Mouse (Mus musculus): ENCODE data around the gene Zyx. TPM values are rescaled to one million over a fixed set of nuclear protein-coding genes. Genes with fewer than 3 reads are reported as not detected.

Gene Zyx
- polyA plus RNA-seq, 1 experiment from 2014 or later: 126 TPM

DNA sequence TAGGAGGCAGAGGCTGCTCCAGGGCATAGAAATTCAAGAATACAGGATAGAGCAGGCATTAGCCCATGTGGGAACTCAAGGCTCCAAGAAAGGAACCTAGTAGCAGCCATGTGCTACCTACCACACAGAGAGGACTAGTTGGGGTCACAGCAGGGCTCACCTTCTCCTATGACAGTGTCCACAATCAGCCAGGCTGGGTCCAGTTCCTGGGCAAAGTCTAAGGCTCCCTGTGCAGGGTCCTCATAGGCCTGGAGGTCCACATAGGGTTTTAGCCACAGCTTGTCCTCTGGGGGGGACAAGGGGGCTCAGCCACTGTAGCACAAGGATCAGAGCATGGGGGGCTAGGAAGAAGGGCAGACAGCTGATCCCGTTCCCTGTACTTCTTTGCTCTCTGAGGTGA is 13.1 kb downstream of the Zyx start:
- H3K27ac ChIP-seq: no peak overlapping the region
- WGBS: 92% methylated on average over 1 of the region's 1 CpGs

DNA sequence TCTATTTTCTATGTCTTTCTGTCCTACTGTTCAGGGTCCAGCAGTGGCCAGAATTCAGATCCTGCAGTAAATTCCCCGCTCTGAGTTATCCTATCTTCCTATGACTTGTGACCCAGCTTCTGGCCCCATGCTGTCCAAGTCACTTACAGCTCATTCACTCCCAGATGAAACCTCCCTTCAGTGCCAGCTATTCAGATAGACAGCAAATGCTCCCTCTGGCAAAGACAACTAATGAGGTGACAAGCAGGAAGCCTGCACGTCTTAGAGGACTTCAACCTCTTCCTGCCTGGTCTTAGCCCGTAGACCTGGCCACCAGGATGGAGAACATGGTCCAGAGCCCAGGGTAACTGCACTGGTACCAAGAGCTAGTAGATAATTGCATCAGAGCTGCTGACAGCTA is 13.5 kb downstream of the Zyx start:
- no peak overlapping the region for H3K27ac ChIP-seq
- peaks cover 8% of the 10 kb centered on the region; the same call in 1 of the 2 replicates for H3K4me1 ChIP-seq
- H3K36me3 ChIP-seq: peaks cover 44% of the 10 kb centered on the region
- no peaks in the 10 kb centered on the region for H3K27me3 ChIP-seq (ENCODE audit: low read depth, poor library complexity, severe bottlenecking)
- 59% methylated on average over 3 of the region's 3 CpGs for WGBS
- no peaks in the 10 kb centered on the region for H3K9me3 ChIP-seq (replicated peaks)
- no peak for DNase-seq (ENCODE audit: low spot score)
- no peak overlapping the region for H3K4me3 ChIP-seq

More for the DNA sequence above, 13.1 kb downstream of the Zyx start:
- Histone ChIP-seq H3K9me3 (replicated peaks) (no peaks in the 10 kb centered on the region), H3K4me1 (peaks cover 13% of the 10 kb centered on the region; the same call in 1 of the 2 replicates), H3K4me3 (no peak overlapping the region), H3K27me3 (ENCODE audit: low read depth, poor library complexity, severe bottlenecking) (no peaks in the 10 kb centered on the region), H3K36me3 (peaks cover 49% of the 10 kb centered on the region)
- DNase-seq (ENCODE audit: low spot score): no peak

DNA sequence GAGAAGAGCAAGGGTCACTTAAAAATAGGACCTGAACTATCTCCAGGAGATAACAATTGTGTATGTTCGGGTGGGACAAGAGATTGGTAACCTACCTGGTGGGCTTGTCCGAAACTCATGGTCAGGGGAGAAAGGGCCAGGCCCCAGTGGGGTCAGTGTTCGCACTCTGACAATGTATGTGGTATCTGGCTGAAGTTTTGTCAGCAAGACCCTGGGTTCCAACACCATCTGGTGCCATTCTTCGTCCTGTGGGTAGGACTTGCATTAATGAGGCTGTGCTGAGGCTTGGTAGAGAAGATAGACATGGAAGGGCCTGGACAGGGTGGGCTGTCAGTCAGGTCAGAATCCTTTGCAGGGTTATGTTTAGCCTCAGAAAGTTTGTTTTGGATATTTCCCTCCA is 14.6 kb downstream of the Zyx start:
- H3K9me3 ChIP-seq (replicated peaks): no peaks in the 10 kb centered on the region
- H3K27me3 ChIP-seq (ENCODE audit: low read depth, poor library complexity, severe bottlenecking): no peaks in the 10 kb centered on the region
- no peak for DNase-seq (ENCODE audit: low spot score)
- H3K4me1 ChIP-seq: peaks cover 7% of the 10 kb centered on the region; the same call in 1 of the 2 replicates
- WGBS: 96% methylated on average over 4 of the region's 4 CpGs
- no peak overlapping the region for H3K27ac ChIP-seq
- no peak overlapping the region for H3K4me3 ChIP-seq
- peaks cover 33% of the 10 kb centered on the region for H3K36me3 ChIP-seq

DNA sequence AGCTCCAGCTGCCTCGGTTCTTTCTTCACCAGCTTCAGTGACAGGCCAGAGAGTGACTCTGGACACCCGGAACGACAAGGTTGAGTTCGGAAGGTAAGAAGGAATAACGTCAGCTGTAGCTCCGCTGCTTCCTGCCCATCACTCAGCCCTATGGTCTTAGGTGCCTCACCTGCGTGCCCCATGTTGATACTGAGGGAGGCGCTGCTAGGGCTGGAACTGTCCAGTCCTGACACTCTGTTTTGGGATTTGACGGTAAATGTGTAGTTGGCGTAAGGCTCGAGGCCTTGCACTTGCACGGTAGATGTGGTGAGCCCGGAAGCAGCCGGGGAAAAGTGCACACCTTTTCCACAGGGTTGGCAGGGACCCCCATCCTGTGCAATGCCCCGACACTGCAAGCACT is 15.2 kb downstream of the Zyx start:
- Histone ChIP-seq H3K36me3 (peaks cover 28% of the 10 kb centered on the region), H3K9me3 (replicated peaks) (no peaks in the 10 kb centered on the region), H3K27me3 (ENCODE audit: low read depth, poor library complexity, severe bottlenecking) (no peaks in the 10 kb centered on the region), H3K4me3 (no peak overlapping the region), H3K27ac (no peak overlapping the region), H3K4me1 (peaks cover 10% of the 10 kb centered on the region)
- WGBS: 92% methylated on average over 15 of the region's 15 CpGs
- DNase-seq (ENCODE audit: low spot score): no peak

DNA sequence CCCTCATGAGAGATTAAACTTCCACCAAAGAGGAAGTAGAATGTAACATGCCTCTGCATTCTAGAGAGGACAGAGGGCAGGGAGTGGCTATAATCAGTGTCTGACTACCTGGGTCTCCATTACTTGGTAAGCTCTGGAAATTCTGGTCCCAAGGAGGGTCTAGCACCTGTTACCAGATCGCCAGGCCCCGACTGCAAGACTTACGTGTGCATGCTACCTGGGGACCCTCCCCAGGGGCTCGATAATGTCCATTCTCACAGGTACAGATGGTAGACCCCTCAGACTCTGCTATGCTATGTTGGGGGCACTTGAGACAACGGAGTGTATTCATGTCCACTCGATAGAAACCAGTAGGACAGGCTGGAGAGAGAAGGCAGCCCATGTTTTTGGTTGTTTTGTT is 15.8 kb downstream of the Zyx start:
- H3K4me1 ChIP-seq: peaks cover 16% of the 10 kb centered on the region
- WGBS: 93% methylated on average over 6 of the region's 6 CpGs
- no peaks in the 10 kb centered on the region for H3K9me3 ChIP-seq (replicated peaks)
- H3K36me3 ChIP-seq: peaks cover 21% of the 10 kb centered on the region
- no peak overlapping the region for H3K4me3 ChIP-seq
- no peak overlapping the region for H3K27ac ChIP-seq
- no peaks in the 10 kb centered on the region for H3K27me3 ChIP-seq (ENCODE audit: low read depth, poor library complexity, severe bottlenecking)
- no peak for DNase-seq (ENCODE audit: low spot score)

DNA sequence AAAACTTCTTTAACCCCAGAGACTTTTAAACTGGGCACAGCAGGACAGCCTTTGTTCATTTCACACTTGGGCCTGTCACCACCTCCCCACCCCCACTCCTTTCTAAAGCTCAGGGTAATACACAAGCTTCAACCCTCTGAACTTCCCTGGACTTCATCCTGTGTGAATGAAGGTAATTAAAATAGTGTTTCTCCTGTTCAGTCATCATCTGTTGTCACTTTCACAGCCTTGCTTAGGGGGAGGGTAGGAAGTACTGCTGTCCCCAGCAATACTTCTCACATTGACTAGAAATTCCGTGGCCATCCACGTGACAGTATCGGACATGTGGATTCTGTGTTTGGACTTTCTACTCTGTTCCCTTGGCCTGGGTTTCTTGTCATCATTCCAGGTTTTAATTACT is 20.4 kb downstream of the Zyx start:
- Histone ChIP-seq H3K4me3 (no peak overlapping the region), H3K4me1 (peaks cover 46% of the 10 kb centered on the region), H3K27me3 (ENCODE audit: low read depth, poor library complexity, severe bottlenecking) (no peaks in the 10 kb centered on the region; the same call in 1 of the 2 replicates), H3K27ac (no peak overlapping the region), H3K9me3 (replicated peaks) (no peaks in the 10 kb centered on the region), H3K36me3 (0 out of 2 replicates have a peak, but pooled peaks cover 1% of the 10 kb centered on the region)
- peak; percentile 67 for DNase-seq (ENCODE audit: low spot score)
- 10% methylated on average over 3 of the region's 3 CpGs for WGBS

DNA sequence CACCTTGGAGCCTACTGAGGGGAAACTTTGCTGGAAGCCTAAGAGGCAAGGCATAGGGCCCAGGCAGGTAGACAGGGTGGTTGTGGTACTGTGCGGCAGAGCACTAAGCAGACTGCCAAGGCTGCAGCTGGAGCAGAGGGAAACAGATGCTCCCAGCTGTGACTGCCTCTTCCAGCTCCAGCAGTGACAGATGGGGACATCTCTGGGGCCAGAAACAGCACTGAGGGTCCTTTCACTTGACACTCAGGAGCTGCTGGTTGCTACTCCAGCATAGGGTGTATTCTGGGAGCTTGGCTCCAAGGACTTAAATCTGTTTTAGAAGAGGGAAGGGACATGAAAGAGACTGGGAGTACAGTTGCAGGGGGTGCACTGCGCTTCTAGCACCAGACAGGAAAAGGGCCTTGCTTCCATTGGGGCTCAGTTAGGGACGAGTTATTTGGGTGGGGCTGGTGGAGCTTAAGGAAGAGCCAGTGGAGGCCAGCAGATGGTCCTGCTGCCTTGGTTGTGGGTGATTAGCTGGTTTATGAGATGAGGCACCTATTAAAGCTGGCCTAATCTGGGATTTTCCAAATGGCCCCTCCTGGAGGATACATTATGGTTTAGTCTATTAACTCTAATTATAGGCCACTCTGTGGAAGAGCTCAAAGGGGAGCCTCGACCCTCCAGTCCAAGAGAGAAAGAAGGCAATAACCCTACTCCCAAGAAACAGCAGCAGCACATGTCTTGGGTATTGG is 21.4 kb downstream of the Zyx start:
- WGBS: 16% methylated on average over 4 of the region's 4 CpGs
- Histone ChIP-seq H3K9me3 (replicated peaks) (no peaks in the 10 kb centered on the region), H3K4me1 (peaks cover 46% of the 10 kb centered on the region), H3K4me3 (no peak overlapping the region), H3K36me3 (no peaks in the 10 kb centered on the region), H3K27ac (no peak overlapping the region), H3K27me3 (ENCODE audit: low read depth, poor library complexity, severe bottlenecking) (no peaks in the 10 kb centered on the region; the same call in 1 of the 2 replicates)
- no peak for DNase-seq (ENCODE audit: low spot score)

DNA sequence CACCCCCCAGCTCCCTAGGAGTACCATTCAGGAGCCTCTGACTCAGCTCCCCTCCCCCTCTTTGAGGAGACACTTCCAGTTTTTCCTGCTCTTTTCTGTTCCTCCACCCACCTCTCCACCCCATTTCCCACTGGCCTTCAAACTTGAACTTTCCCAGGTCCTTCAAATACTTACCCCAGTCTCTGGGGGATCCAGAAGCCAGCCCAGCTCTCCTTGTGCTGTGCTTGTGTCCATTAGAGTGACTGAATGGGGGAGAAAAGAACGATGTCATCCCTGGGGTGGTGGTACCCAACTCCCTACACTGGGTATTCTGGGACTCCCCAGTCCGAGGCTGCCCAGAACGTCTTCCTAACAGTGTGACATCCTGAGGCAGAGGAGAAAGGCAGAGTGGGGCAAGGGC is 22.6 kb downstream of the Zyx start:
- no peaks in the 10 kb centered on the region for H3K9me3 ChIP-seq (replicated peaks)
- DNase-seq (ENCODE audit: low spot score): no peak
- no peaks in the 10 kb centered on the region for H3K36me3 ChIP-seq
- no peaks in the 10 kb centered on the region; the same call in 1 of the 2 replicates for H3K27me3 ChIP-seq (ENCODE audit: low read depth, poor library complexity, severe bottlenecking)
- H3K4me3 ChIP-seq: peak overlapping the region; percentile 68
- 6% methylated on average over 3 of the region's 3 CpGs for WGBS
- H3K4me1 ChIP-seq: peaks cover 46% of the 10 kb centered on the region
- H3K27ac ChIP-seq: peak overlapping the region; percentile 85

DNA sequence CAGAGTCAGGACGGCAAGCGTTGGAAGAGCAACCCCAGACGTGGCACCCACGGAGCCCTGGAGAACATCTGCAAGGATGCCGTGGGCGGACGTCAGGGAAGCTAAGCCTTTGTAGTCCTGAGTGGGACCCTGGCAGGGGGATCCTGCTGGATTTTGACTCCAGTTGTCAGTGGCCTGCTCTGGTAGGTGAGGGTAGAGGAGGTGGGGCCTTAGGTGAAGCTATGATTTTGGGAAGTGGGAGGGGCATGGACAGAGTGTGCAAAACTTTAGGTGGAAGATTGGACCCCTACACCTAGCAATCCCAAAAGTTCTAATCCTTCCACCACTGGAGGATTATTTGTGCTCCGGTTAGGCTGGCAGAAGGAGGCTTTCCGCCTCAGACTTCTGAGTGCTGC is 23.0 kb downstream of the Zyx start:
- no peaks in the 10 kb centered on the region for H3K9me3 ChIP-seq (replicated peaks)
- 12% methylated on average over 9 of the region's 9 CpGs for WGBS
- peaks cover 46% of the 10 kb centered on the region for H3K4me1 ChIP-seq
- H3K27me3 ChIP-seq (ENCODE audit: low read depth, poor library complexity, severe bottlenecking): no peaks in the 10 kb centered on the region; the same call in 1 of the 2 replicates
- H3K36me3 ChIP-seq: no peaks in the 10 kb centered on the region
- DNase-seq (ENCODE audit: low spot score): peak; percentile 40
- H3K27ac ChIP-seq: peak overlapping the region; percentile 85
- H3K4me3 ChIP-seq: peak overlapping the region; percentile 68

DNA sequence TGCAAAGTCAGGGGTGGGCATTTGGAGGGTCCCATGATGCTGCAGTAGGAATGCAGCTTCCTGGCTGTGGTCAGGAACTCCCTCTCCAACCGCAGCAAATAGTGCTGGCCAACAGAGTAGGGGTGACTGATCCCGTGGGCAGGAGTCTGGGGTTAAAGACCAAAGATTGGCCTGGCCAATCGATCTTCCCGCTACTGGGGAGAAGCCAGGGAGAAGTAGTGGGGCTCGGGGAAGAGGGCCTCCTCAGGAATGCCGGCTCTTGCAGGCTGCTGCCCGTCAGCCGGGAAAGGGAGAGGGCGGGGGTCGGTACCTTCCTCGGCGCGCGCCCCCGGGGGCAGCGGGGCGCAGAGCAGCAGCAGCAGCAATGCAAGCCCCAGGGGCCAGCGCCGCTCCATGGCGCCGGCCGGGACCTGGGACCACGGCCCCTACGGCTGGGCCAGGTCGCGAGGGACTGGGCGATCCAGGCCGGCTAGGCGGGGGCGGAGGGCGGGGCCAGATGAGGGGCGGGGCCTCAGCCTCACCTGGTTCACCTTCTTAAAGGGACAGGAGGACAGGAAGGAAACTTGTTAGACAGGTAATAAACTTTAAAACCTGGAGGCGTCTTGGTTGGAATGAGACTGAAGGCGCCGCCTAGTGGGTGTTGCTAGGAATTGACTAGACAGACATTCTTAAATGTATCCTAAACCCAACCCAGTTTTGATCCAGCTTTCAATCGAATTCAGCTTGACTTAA is 23.6 kb downstream of the Zyx start, which contains the start of gene Epha1:
Gene Epha1, minus strand, starts transcription at position 453 of the 732 bp plus-strand sequence.
- H3K4me1 ChIP-seq: peaks cover 46% of the 10 kb centered on the region
- peak within 1 kb of the TSS; percentile 85 for H3K27ac ChIP-seq
- H3K4me3 ChIP-seq: peak within 1 kb of the TSS; percentile 68
- no peaks in the 10 kb centered on the region; the same call in 1 of the 2 replicates for H3K27me3 ChIP-seq (ENCODE audit: low read depth, poor library complexity, severe bottlenecking)
- H3K36me3 ChIP-seq: no peaks in the 10 kb centered on the region
- DNase-seq (ENCODE audit: low spot score): peak; percentile 78
- under 1% methylated on average over 34 of the region's 36 CpGs for WGBS
- H3K9me3 ChIP-seq (replicated peaks): no peaks in the 10 kb centered on the region

DNA sequence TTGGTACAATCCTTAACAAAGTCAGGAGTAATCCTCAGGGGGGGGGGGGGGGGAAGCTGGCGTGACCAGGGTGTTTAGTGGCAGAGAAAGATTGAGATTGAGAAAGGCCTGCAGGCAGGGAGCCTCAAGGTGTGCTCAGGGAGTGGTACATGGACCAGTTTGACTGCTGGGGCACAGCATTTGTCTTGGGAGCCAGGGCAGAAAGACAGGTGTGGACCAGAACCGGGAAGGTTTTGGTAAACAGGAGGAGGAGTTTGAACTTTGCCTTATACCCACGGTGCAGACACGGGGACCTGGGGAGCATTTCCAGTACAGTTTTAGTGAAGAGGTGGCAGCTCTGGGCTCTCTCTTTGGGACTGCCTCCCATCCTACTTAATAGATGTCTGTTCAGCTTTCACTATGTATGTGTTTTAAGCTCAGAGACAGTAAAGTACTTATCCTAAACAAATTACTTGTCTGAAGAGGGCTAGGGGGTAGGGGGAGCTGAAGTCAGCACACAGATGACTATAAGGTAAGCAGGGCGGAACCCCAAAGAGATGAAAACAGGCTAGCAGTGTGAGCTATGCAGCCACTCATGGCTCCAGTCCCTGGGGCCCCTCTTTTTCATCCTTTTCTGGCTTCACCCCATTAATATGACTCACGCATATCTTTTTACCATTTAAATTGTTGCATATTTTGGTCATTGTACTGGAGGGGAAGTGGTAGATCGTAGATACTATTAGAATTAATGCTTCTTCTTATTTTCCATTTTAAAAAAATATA is 24.4 kb downstream of the Zyx start:
- Histone ChIP-seq H3K27me3 (ENCODE audit: low read depth, poor library complexity, severe bottlenecking) (no peaks in the 10 kb centered on the region; the same call in 1 of the 2 replicates), H3K27ac (no peak overlapping the region), H3K36me3 (no peaks in the 10 kb centered on the region), H3K4me1 (peaks cover 46% of the 10 kb centered on the region), H3K4me3 (peak overlapping the region; percentile 68), H3K9me3 (replicated peaks) (no peaks in the 10 kb centered on the region)
- 46% methylated on average over 7 of the region's 7 CpGs for WGBS
- DNase-seq (ENCODE audit: low spot score): no peak

DNA sequence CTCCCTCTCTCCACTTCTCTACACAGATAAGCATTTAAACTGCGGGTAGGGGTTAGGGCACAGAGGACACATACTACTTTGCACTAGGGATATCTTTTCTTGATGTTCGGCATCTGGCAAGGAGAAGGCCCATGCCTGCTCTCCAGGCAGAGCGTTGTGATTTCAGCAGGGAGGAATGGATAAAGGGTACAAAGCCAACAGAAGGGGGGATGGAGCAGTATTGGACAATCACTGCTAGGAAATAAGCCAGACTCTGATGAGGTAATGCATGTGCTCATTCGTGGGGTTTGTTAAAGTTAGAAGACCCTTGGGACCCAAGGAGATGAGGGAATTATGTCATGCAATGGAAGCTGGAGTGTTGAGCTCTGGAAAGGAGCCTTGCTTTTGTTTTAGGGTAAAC is 25.3 kb downstream of the Zyx start:
- H3K36me3 ChIP-seq: no peaks in the 10 kb centered on the region
- H3K4me3 ChIP-seq: no peak overlapping the region
- 87% methylated on average over 4 of the region's 4 CpGs for WGBS
- peaks cover 42% of the 10 kb centered on the region for H3K4me1 ChIP-seq
- H3K27me3 ChIP-seq (ENCODE audit: low read depth, poor library complexity, severe bottlenecking): no peaks in the 10 kb centered on the region; the same call in 1 of the 2 replicates
- DNase-seq (ENCODE audit: low spot score): no peak
- H3K9me3 ChIP-seq (replicated peaks): no peaks in the 10 kb centered on the region
- no peak overlapping the region for H3K27ac ChIP-seq
